Mouse (Mus musculus) cerebellum, adult 9-11 months (tissue): ENCODE data around the gene Akap8l.

Experiments used
- DNase-seq: peaks from one replicate; pipeline ENCODE4 v3.0.0; 2022

The Akap8l gene

GRCm38 (mm10) chr17:32315560-32315959 lies 34.8 kb downstream of the Akap8l start:
- DNase-seq, result no peak

GRCm38 (mm10) chr17:32313892-32314291 lies 36.5 kb downstream of the Akap8l start:
- no peak for DNase-seq

DNA sequence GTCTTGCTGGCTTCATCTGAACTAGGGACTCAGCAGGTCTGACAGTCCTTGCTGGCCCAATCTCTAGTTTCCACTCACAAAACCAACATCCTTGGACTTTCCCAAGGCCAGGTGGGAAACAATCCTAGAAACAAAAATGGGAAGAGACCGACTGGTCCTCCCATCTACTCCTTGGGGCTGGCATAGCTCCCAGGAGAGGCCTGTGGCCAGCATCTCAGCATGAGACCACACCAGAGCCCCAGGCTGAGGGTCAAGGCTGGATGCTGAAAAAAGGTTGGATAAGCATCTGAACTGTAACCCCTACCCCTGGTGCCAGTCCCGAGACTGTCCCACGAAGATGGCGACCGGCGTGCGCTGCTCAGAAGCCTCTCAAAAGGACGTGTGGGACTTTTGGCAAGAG lies 37.6 kb downstream of the Akap8l start:
- peak; percentile 46 for DNase-seq

- no peak for DNase-seq
Observed at GRCm38 (mm10) chr17:32307963-32308362, 42.4 kb downstream of the Akap8l start.

GRCm38 (mm10) chr17:32298125-32298524 lies 52.3 kb downstream of the Akap8l start:
- no peak for DNase-seq

DNA sequence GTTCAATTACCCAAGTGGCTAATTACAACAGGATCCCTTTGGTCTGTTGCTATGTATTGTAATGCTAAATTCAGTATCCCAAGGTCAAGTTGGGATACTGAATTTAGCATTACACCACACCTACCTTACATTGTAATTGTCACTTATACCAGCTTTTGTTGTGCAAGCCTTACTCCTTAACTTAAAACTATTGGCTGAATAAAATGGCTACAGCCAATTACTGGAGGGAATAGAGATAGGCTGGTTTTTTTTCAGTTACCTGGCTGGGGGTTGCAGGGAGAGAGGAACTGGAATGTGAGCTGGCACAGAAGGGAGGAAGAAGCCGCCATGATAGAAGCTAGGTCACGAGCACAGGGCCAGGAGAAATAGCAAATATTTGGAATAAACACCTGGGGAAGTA lies 54.5 kb downstream of the Akap8l start:
- DNase-seq, result no peak

GRCm38 (mm10) chr17:32295160-32295559 lies 55.2 kb downstream of the Akap8l start:
- no peak for DNase-seq

GRCm38 (mm10) chr17:32285138-32285670 lies 65.2 kb downstream of the Akap8l start:
- DNase-seq, result no peak

- peak; percentile 94 for DNase-seq
Observed at GRCm38 (mm10) chr17:32284262-32285137, 65.9 kb downstream of the Akap8l start, which contains the start of gene Brd4. Brd4 (minus strand) TSS chr17:32284722.

- DNase-seq, result peak; percentile 64
Observed at GRCm38 (mm10) chr17:32283771-32284221, 66.6 kb downstream of the Akap8l start.

GRCm38 (mm10) chr17:32283341-32283740 lies 67.1 kb downstream of the Akap8l start:
- no peak for DNase-seq

DNA sequence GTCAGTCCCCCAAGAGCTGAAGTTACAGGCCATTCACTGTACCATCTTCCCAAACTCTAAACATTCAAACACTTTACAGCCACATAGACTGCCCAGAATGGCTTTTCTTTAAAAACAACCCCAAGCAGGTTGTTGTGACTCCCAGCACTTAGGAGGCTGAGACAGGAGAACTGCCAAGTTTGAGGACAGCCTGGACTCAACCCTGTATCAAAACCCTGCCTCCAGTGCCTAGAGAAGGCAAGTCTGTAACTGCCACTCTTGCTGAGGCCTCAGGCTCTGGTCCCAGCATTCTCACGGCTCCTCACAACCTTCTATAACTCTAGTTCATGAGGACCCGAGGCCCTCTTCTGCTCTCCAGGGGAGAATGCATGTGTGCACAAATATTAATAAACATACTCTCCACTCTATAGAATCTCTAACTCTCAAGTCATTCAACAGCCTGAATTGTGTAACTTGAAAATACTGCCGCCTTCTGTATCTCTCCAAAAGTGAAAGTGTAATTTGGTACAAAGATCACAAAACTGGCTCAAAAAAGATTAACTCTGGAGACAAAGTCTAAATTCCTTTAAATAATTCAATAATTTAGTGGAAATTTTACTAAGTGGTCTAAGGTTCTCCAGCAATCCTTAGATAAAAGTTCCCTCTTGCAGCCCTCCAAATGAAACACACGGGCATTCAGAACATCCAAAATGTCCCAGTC lies 68.6 kb downstream of the Akap8l start:
- no peak for DNase-seq

GRCm38 (mm10) chr17:32281126-32281525 lies 69.3 kb downstream of the Akap8l start:
- no peak for DNase-seq

DNA sequence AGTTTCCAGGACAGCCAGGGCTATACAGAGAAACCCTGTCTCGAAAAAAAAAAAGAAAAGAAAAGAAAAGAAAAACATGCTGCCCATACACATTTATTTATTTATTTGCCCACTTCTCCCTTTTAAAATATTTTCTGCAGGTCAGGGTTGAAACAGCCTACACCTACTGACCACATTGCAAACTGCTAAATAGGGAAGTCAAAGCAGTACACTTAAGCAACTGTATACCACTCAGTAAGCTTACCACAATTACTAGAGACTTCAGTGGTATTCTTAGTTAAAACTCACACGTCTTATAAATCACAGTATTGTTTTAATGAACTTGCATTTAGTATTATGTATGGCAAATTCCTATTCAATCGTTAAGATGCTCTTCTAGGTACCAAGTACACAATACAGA lies 69.8 kb downstream of the Akap8l start:
- no peak for DNase-seq

GRCm38 (mm10) chr17:32277201-32277600 lies 73.2 kb downstream of the Akap8l start:
- no peak for DNase-seq

DNA sequence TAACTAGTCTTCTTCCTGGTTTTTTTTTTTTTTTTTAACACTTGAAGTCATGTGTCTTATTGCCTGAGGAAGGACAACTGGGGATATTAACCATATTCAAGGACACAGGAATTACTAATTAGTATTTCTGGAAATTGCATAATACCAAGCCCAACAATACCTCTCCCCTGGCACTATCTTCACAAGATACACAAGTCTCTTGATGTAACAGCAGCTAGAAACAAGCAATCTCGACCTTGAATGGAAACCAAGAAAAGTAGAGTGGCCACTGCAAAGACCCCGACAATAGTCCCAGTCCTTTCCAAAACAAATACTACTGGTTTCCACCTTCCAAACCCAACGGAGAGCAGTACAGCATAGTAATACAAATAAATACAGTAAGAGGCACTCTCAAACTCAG lies 74.8 kb downstream of the Akap8l start:
- DNase-seq, result no peak
